Mouse (Mus musculus): ENCODE measurements around the gene Tmem131l. TPM values are rescaled to one million over a fixed set of nuclear protein-coding genes. Genes with fewer than 3 reads are reported as not detected.

The Tmem131l gene
- polyA plus RNA-seq, 1 experiment from 2014 or later: 15.5 TPM

GRCm38 (mm10) chr3:84040476-84041082 lies 604 bp upstream of the Tmem131l start:
- ATAC-seq (ENCODE audit: low FRiP score, low TSS enrichment) (peak; percentile 52), DNase-seq (ENCODE audit: low spot score) (peak; percentile 69)
- peak overlapping the region; percentile 62 for H3K9ac ChIP-seq (ENCODE audit: low read length)
- peak overlapping the region; percentile 96 for H3K4me3 ChIP-seq (ENCODE audit: low read depth, low read length)
- no peaks in the 10 kb centered on the region for H3K27me3 ChIP-seq (ENCODE audit: control insufficient read depth, insufficient read depth, low read length)
- peak overlapping the region; percentile 100 for H3K4me2 ChIP-seq (replicated peaks; ENCODE audit: low read depth)
- no peaks in the 10 kb centered on the region for H3K9me3 ChIP-seq (ENCODE audit: control insufficient read depth, low read length)
- TF ChIP-seq EP300 (optimal IDR thresholded peaks at IDR 0.05): no peak
- peak; percentile 44 for TF ChIP-seq CTCF (IDR thresholded peaks at IDR 0.05; ENCODE audit: low read depth)
- peaks cover 8% of the 10 kb centered on the region for H3K4me1 ChIP-seq (replicated peaks; ENCODE audit: control insufficient read depth, insufficient read depth)
- WGBS: 2% methylated on average over 23 of the region's 23 CpGs
- H3K36me3 ChIP-seq (ENCODE audit: control insufficient read depth, insufficient read depth, low read length): no peaks in the 10 kb centered on the region
- H3K27ac ChIP-seq (replicated peaks): peak overlapping the region; percentile 93

GRCm38 (mm10) chr3:84038981-84039645 lies 862 bp downstream of the Tmem131l start:
- peak; percentile 85 for DNase-seq (ENCODE audit: low spot score)
- peak; percentile 69 for ATAC-seq (ENCODE audit: low FRiP score, low TSS enrichment)

DNA sequence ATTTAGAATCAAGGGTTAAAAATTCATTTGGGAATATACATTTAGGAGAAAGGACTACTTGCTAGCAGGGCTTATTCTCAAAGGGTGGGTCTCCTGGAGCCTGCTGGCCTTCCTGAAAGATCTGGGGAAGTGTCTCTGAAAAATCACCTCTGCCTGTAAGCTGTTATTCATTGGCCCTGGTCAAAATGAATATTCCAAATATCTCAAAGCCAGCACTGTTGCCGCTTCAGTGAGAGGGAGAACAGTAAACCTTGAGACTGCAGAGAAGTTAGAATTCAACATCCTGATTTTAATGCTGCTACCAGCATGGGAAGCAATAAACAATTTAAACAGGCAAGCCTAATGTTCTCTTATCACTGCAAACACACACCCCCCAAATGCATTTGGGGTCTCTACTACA lies 1.8 kb downstream of the Tmem131l start:
- no peak overlapping the region for H3K27ac ChIP-seq (replicated peaks)
- TF ChIP-seq CTCF (IDR thresholded peaks at IDR 0.05; ENCODE audit: low read depth): no peak
- TF ChIP-seq EP300 (optimal IDR thresholded peaks at IDR 0.05): no peak
- 28% methylated on average over 1 of the region's 1 CpGs for WGBS

More at GRCm38 (mm10) chr3:84038981-84039645, 862 bp downstream of the Tmem131l start:
- TF ChIP-seq EP300 (optimal IDR thresholded peaks at IDR 0.05): no peak
- peak overlapping the region; percentile 100 for H3K4me2 ChIP-seq (replicated peaks; ENCODE audit: low read depth)
- no peaks in the 10 kb centered on the region for H3K27me3 ChIP-seq (ENCODE audit: control insufficient read depth, insufficient read depth, low read length)
- peak overlapping the region; percentile 93 for H3K27ac ChIP-seq (replicated peaks)
- no peaks in the 10 kb centered on the region for H3K36me3 ChIP-seq (ENCODE audit: control insufficient read depth, insufficient read depth, low read length)
- H3K4me3 ChIP-seq (ENCODE audit: low read depth, low read length): peak overlapping the region; percentile 96
- H3K9me3 ChIP-seq (ENCODE audit: control insufficient read depth, low read length): no peaks in the 10 kb centered on the region
- WGBS: under 1% methylated on average over 40 of the region's 42 CpGs
- peaks cover 8% of the 10 kb centered on the region for H3K4me1 ChIP-seq (replicated peaks; ENCODE audit: control insufficient read depth, insufficient read depth)
- H3K9ac ChIP-seq (ENCODE audit: low read length): peak overlapping the region; percentile 88

GRCm38 (mm10) chr3:84037536-84037935 lies 2.4 kb downstream of the Tmem131l start:
- Histone ChIP-seq H3K9me3 (ENCODE audit: control insufficient read depth, low read length) (no peaks in the 10 kb centered on the region), H3K27ac (replicated peaks) (no peak overlapping the region), H3K27me3 (ENCODE audit: control insufficient read depth, insufficient read depth, low read length) (no peaks in the 10 kb centered on the region), H3K9ac (ENCODE audit: low read length) (no peak overlapping the region), H3K4me2 (replicated peaks; ENCODE audit: low read depth) (no peak overlapping the region), H3K36me3 (ENCODE audit: control insufficient read depth, insufficient read depth, low read length) (no peaks in the 10 kb centered on the region), H3K4me3 (ENCODE audit: low read depth, low read length) (0 out of 2 replicates have a peak overlapping the region, but pooled peaks have one; percentile 1), H3K4me1 (replicated peaks; ENCODE audit: control insufficient read depth, insufficient read depth) (peaks cover 12% of the 10 kb centered on the region)
- ATAC-seq (ENCODE audit: low FRiP score, low TSS enrichment) (no peak), DNase-seq (ENCODE audit: low spot score) (no peak)
- 82% methylated on average over 3 of the region's 3 CpGs for WGBS
- TF ChIP-seq CTCF (IDR thresholded peaks at IDR 0.05; ENCODE audit: low read depth) (no peak), EP300 (optimal IDR thresholded peaks at IDR 0.05) (no peak)

More for the DNA sequence above, 1.8 kb downstream of the Tmem131l start:
- peak overlapping the region; percentile 96 for H3K4me3 ChIP-seq (ENCODE audit: low read depth, low read length)
- no peak overlapping the region for H3K9ac ChIP-seq (ENCODE audit: low read length)
- no peaks in the 10 kb centered on the region for H3K9me3 ChIP-seq (ENCODE audit: control insufficient read depth, low read length)
- DNase-seq (ENCODE audit: low spot score) (no peak), ATAC-seq (ENCODE audit: low FRiP score, low TSS enrichment) (no peak)
- no peaks in the 10 kb centered on the region for H3K27me3 ChIP-seq (ENCODE audit: control insufficient read depth, insufficient read depth, low read length)
- peaks cover 12% of the 10 kb centered on the region for H3K4me1 ChIP-seq (replicated peaks; ENCODE audit: control insufficient read depth, insufficient read depth)
- peak overlapping the region; percentile 100 for H3K4me2 ChIP-seq (replicated peaks; ENCODE audit: low read depth)
- no peaks in the 10 kb centered on the region for H3K36me3 ChIP-seq (ENCODE audit: control insufficient read depth, insufficient read depth, low read length)

- Histone ChIP-seq H3K4me2 (replicated peaks; ENCODE audit: low read depth) (no peak overlapping the region), H3K36me3 (ENCODE audit: control insufficient read depth, insufficient read depth, low read length) (no peaks in the 10 kb centered on the region), H3K4me3 (ENCODE audit: low read depth, low read length) (no peak overlapping the region), H3K9me3 (ENCODE audit: control insufficient read depth, low read length) (no peaks in the 10 kb centered on the region), H3K4me1 (replicated peaks; ENCODE audit: control insufficient read depth, insufficient read depth) (peaks cover 12% of the 10 kb centered on the region), H3K9ac (ENCODE audit: low read length) (no peak overlapping the region), H3K27ac (replicated peaks) (no peak overlapping the region), H3K27me3 (ENCODE audit: control insufficient read depth, insufficient read depth, low read length) (no peaks in the 10 kb centered on the region)
- no peak for TF ChIP-seq EP300 (optimal IDR thresholded peaks at IDR 0.05)
- TF ChIP-seq CTCF (IDR thresholded peaks at IDR 0.05; ENCODE audit: low read depth): no peak
- no peak for DNase-seq (ENCODE audit: low spot score)
- ATAC-seq (ENCODE audit: low FRiP score, low TSS enrichment): no peak
- WGBS: 83% methylated on average over 4 of the region's 4 CpGs
Observed at GRCm38 (mm10) chr3:84036866-84037265, 3.1 kb downstream of the Tmem131l start.

Data from stomach, postnatal 0 days (tissue).